Mouse (Mus musculus) lung, embryonic 16.5 days (tissue): Measurements from ENCODE around the gene Klf6. TPM values are rescaled to one million over a fixed set of nuclear protein-coding genes. Genes with fewer than 3 reads are reported as not detected.

ENCODE experiments used
- ATAC-seq: fragments of 200-750 bp; cut with Nextera tagmentation; 2 replicates; pipeline ENCODE4 v1.8.0; 2017; ENCODE audit warnings: low read depth, mild to moderate bottlenecking, moderate library complexity
- H3K27ac ChIP-seq: fragments of 300-500 bp; sonication (generic); 2 replicates; pipeline ENCODE4 v1.5.1; 2014; ENCODE audit warnings: mild to moderate bottlenecking, control low read depth, low read length
- H3K27me3 ChIP-seq: fragments of 300-500 bp; sonication (generic); 2 replicates; pipeline ENCODE4 v1.6.1; 2014; ENCODE audit warnings: low read depth, low read length, mixed read lengths; ENCODE audit not compliant: control insufficient read depth, insufficient read depth
- H3K36me3 ChIP-seq: fragments of 300-500 bp; sonication (generic); 2 replicates; pipeline ENCODE4 v1.6.1; 2014; ENCODE audit warnings: low read length; ENCODE audit not compliant: control insufficient read depth, insufficient read depth
- H3K4me1 ChIP-seq: fragments of 300-500 bp; sonication (generic); replicated peaks from 2 replicates; pipeline ENCODE4 v1.6.1; 2014; ENCODE audit warnings: low read length, mixed read lengths; ENCODE audit not compliant: control insufficient read depth, insufficient read depth
- H3K4me2 ChIP-seq: fragments of 300-500 bp; sonication (generic); 2 replicates; pipeline ENCODE4 v1.6.1; 2014; ENCODE audit warnings: low read depth, low read length, control low read depth
- H3K4me3 ChIP-seq: fragments of 300-500 bp; sonication (generic); 2 replicates; pipeline ENCODE4 v1.5.1; 2014; ENCODE audit warnings: mild to moderate bottlenecking, low read length, control low read depth
- H3K9ac ChIP-seq: fragments of 300-500 bp; sonication (generic); 2 replicates; pipeline ENCODE4 v1.6.1; 2014; ENCODE audit warnings: low read length, control low read depth
- H3K9me3 ChIP-seq: fragments of 300-500 bp; sonication (generic); 2 replicates; pipeline ENCODE4 v1.6.1; 2016; ENCODE audit warnings: low read length; ENCODE audit not compliant: control insufficient read depth
- WGBS: fragments of 180-500 bp; shearing (Covaris S2); extraction: QIAGEN DNeasy Blood & Tissue Kit; methylation state at CpG from one replicate; pipeline ENCODE4 v1.1.7; 2014; 5-methylcytosine and 5-hydroxymethylcytosine counted together
- polyA plus RNA-seq: library from polyadenylated mRNA; unstranded; fragments of >200 nt; fragmentation: Nextera tagmentation; extraction: Ambion mirVana; gene quantifications from 2 replicates; pipeline ENCODE4 v1.2.1, GENCODE M21; 2015

Klf6 gene
- polyA plus RNA-seq, 1 experiment from 2014 or later, result 86.9 TPM

DNA sequence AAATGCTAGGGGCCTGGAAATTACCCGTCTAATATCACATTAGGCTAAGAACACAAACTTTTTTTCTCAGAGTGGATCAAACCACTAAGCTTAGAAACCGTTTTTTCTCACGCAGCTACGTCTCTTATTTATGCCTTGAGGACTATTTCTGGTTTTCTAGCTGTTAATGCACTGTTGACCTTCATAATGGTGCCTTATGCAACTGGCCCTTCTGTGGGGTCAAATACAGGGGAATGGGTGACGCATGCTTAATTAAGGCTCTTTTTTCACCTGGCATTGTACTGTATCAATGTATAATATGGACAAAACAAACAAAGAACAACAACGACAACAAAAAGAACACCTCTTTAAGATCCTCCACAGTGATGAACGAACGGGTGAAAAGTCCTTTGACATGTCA is 7.1 kb downstream of the Klf6 start:
- H3K9me3 ChIP-seq, result no peaks in the 10 kb centered on the region
- H3K4me2 ChIP-seq, result no peak overlapping the region
- peaks cover 28% of the 10 kb centered on the region for H3K36me3 ChIP-seq
- ATAC-seq, result no peak
- no peaks in the 10 kb centered on the region for H3K27me3 ChIP-seq
- WGBS, result 83% methylated on average over 8 of the region's 8 CpGs
- no peak overlapping the region for H3K27ac ChIP-seq
- no peak overlapping the region for H3K4me3 ChIP-seq
- H3K4me1 ChIP-seq, result peaks cover 39% of the 10 kb centered on the region
- H3K9ac ChIP-seq, result no peak overlapping the region

DNA sequence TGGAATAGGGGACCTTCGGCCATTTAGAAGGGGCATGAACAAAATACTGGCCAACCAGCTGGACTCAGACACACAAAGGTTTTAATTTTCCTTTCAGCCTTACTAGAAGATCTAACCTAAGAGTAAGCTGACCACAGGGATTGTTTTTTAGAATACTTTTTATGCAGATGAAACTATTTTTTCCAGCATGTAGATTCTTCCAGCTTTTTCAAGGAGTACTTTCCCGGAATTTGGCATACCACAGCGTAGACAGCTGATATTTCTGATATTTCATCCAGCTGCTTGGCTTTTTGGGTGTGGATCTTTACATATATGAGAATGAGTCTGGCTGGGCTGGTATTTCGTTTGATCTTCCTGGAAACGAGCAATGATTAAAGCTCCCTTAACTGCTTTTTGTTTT is 8.2 kb downstream of the Klf6 start:
- no peak for ATAC-seq
- Histone ChIP-seq H3K4me2 (peak overlapping the region; percentile 16), H3K27ac (peak overlapping the region; percentile 85), H3K27me3 (no peaks in the 10 kb centered on the region), H3K9ac (peak overlapping the region; percentile 12; the same call in 1 of the 2 replicates), H3K36me3 (peaks cover 28% of the 10 kb centered on the region), H3K4me1 (peaks cover 35% of the 10 kb centered on the region), H3K9me3 (no peaks in the 10 kb centered on the region), H3K4me3 (no peak overlapping the region)
- WGBS, result 29% methylated on average over 5 of the region's 5 CpGs

DNA sequence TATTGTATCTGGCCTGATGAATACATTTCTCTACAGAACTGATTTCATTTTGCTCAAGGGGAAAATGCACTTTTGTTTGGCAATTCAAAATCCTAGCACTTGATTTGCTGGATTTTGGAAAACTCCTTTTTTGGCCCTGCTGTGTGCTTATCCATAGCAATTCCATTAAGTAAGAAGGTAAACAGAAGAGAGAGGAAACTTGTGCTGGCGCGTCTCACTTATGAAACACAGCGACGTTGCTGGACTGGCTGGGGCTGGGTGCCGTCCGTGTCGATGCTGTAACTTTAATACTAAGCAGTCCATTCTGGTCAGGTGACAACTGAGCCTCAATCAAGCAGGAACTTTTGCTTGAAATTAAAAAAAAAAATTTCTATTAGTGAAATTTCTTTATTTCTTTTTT is 8.6 kb downstream of the Klf6 start:
- ATAC-seq, result peak; percentile 60
- 1% methylated on average over 7 of the region's 7 CpGs for WGBS
- peak overlapping the region; percentile 85 for H3K27ac ChIP-seq
- no peaks in the 10 kb centered on the region for H3K27me3 ChIP-seq
- peaks cover 27% of the 10 kb centered on the region for H3K36me3 ChIP-seq
- no peak overlapping the region for H3K9ac ChIP-seq
- peaks cover 32% of the 10 kb centered on the region for H3K4me1 ChIP-seq
- H3K4me2 ChIP-seq, result peak overlapping the region; percentile 16
- no peak overlapping the region for H3K4me3 ChIP-seq
- H3K9me3 ChIP-seq, result no peaks in the 10 kb centered on the region

DNA sequence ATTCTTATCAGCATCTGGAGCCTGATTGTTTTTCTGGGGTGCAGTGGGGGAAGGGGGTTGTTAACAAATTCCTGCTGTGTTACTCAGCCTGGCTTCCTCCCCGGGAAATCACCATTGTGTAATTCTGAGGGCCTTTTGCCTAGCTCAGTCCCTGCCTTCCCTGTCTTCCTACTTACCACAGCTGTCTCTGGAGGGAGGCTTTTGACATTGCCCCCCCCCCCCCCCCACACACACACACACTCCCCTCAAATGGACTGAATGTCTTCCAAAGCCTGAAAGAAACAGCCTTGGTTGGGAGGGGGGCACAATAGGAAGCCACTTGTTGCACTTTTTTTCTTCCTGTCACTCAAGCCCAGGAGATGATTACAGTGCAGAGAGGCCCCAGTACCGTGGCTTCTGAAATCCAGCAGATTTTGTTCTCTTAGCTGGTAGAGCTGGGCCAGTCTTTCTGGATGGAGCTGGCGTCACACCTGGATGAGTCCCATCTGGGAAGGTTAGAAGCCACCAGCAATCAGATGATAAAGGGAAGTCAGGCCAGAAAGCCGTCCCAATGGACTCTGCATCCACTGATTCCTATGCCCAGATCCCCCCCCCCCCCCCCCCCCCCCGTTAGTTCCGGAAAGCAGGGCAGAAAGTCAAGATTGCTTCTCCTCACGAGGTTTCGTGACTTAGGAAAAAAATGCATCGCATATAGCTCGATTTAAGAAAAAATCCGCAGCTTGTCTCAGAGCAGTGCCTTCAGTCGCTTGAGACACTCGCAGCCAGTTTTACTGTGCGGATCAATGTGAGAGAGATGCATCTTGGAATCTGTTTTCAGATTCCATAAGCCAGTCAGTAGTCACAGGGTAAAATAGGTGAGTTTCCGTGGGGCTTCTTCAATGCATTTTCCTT is 9.3 kb downstream of the Klf6 start:
- H3K4me2 ChIP-seq, result peak overlapping the region; percentile 19; the same call in 1 of the 2 replicates
- peaks cover 25% of the 10 kb centered on the region for H3K4me1 ChIP-seq
- no peaks in the 10 kb centered on the region for H3K27me3 ChIP-seq
- H3K9me3 ChIP-seq, result no peaks in the 10 kb centered on the region
- H3K4me3 ChIP-seq, result no peak overlapping the region
- 0 out of 2 replicates have a peak overlapping the region, but pooled peaks have one; percentile 13 for H3K9ac ChIP-seq
- WGBS, result 14% methylated on average over 15 of the region's 15 CpGs
- peak; percentile 93 for ATAC-seq
- peak overlapping the region; percentile 65 for H3K27ac ChIP-seq
- peaks cover 20% of the 10 kb centered on the region for H3K36me3 ChIP-seq

DNA sequence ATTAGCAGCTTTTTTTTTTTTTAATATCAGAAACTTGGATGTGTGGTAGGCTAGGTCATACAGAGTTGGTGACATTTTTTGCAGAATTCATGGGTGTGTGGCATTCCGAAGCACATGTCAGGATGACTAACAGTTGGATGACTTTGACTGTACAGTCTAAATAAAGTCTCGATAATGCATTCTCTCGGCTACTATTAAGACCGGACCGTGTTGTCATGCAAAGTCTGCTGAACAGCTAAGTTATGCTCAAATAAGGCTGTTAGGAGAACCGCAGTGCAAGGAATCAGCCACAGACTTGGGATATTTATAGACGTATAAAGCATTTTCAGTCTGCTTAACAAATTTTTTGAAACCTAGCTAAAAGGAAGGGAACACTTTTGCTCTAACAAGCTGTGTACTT is 10.1 kb downstream of the Klf6 start:
- no peak overlapping the region for H3K4me3 ChIP-seq
- H3K9me3 ChIP-seq, result no peaks in the 10 kb centered on the region
- H3K4me2 ChIP-seq, result no peak overlapping the region
- ATAC-seq, result no peak
- 64% methylated on average over 7 of the region's 7 CpGs for WGBS
- no peak overlapping the region for H3K27ac ChIP-seq
- peaks cover 20% of the 10 kb centered on the region for H3K4me1 ChIP-seq
- peaks cover 13% of the 10 kb centered on the region for H3K36me3 ChIP-seq
- no peak overlapping the region for H3K9ac ChIP-seq
- no peaks in the 10 kb centered on the region for H3K27me3 ChIP-seq

DNA sequence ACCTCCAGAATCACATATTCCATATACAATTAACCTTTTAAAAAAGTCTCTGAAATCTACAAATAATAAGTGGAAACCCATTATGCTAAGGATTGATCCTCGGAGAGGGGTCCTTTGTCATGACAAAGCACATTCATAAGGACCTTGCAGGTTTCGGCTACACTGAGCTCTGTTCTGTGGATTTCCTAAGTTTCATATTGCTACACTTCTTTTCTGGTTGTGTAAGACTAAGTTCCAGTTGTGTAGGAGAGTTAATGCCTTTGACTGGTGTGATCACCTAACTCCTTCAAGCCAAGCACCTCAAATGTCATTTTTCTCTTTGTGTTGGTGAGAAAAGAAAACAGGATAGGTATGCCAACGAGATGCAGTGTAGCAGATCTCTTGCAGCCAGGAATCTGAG is 12.4 kb downstream of the Klf6 start:
- no peak for ATAC-seq
- Histone ChIP-seq H3K27ac (no peak overlapping the region), H3K4me1 (peaks cover 18% of the 10 kb centered on the region), H3K4me2 (no peak overlapping the region), H3K36me3 (no peaks in the 10 kb centered on the region; the same call in 1 of the 2 replicates), H3K9ac (no peak overlapping the region), H3K4me3 (no peak overlapping the region), H3K9me3 (no peaks in the 10 kb centered on the region), H3K27me3 (no peaks in the 10 kb centered on the region)
- 76% methylated on average over 3 of the region's 3 CpGs for WGBS

DNA sequence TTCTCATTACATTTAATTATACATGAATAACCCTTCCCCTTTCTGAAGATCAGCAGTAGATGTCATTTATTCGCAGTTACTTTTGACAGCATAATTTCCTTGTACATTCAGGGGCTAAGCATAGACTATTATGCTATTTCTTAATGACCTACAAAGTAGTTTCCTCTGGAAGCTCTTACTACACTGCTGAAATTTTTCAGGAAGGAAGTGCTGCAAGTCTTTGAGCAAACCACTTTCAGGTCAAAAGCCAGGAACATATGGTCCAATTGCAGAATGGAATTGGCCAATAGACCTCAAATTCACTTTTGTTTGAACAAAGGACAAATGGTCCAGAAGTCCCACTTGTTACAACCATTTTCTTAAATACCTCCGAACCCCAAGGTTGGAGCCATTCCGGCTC is 14.2 kb downstream of the Klf6 start:
- H3K4me1 ChIP-seq, result peaks cover 7% of the 10 kb centered on the region
- no peaks in the 10 kb centered on the region for H3K27me3 ChIP-seq
- H3K9me3 ChIP-seq, result no peaks in the 10 kb centered on the region
- H3K4me3 ChIP-seq, result no peak overlapping the region
- 76% methylated on average over 3 of the region's 3 CpGs for WGBS
- no peaks in the 10 kb centered on the region for H3K36me3 ChIP-seq
- ATAC-seq, result no peak
- H3K4me2 ChIP-seq, result no peak overlapping the region
- no peak overlapping the region for H3K9ac ChIP-seq
- H3K27ac ChIP-seq, result no peak overlapping the region

DNA sequence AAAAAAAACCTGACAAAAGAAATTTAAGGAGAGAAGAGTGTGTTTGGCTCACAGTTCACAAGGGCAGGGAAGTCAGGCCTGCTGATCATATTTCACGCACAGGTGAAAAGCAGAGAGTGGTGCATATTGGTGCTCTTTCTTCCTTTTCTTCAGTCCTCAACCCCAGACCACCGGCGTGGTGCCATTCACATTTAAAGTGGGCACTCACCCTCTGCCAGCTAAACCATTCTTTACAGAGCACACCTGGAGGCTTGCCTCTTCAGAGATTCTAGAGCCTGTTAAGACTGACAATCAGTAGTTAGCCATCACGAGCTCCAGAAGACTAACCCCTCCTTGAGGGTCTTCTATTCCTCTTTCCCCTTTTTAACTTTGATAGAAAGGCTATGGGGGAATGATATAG is 17.5 kb downstream of the Klf6 start:
- ATAC-seq, result no peak
- Histone ChIP-seq H3K4me2 (no peak overlapping the region), H3K9ac (no peak overlapping the region)

DNA sequence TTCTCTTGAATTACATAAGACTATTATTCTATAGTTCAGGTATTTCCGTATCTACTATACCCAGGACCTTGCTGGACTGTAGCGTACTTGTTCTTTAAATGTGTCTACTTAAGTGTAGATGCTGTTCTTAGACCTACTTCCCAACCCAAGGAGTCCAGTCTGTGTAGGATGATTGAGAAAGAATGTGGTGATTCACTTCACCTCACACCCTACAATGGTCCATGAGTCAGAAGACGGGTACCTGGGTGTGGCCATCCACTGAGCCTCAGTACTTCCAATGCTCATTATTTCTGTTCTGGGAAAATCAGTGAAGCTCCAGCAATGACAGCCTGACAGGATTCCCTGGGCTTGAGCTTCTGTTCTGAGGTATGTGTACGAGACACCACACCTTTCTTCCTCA is 25.5 kb downstream of the Klf6 start:
- H3K27me3 ChIP-seq, result no peaks in the 10 kb centered on the region
- no peaks in the 10 kb centered on the region for H3K4me1 ChIP-seq
- 85% methylated on average over 4 of the region's 4 CpGs for WGBS
- no peak overlapping the region for H3K4me2 ChIP-seq
- H3K4me3 ChIP-seq, result no peak overlapping the region
- no peaks in the 10 kb centered on the region for H3K9me3 ChIP-seq
- no peak overlapping the region for H3K27ac ChIP-seq
- no peak for ATAC-seq
- H3K36me3 ChIP-seq, result no peaks in the 10 kb centered on the region
- H3K9ac ChIP-seq, result no peak overlapping the region

More for the DNA sequence above, 17.5 kb downstream of the Klf6 start:
- Histone ChIP-seq H3K4me1 (no peaks in the 10 kb centered on the region), H3K27ac (no peak overlapping the region), H3K4me3 (no peak overlapping the region), H3K27me3 (no peaks in the 10 kb centered on the region), H3K36me3 (no peaks in the 10 kb centered on the region), H3K9me3 (no peaks in the 10 kb centered on the region)
- WGBS, result 52% methylated on average over 4 of the region's 4 CpGs
